In genomic region chr4:135970585-135970984, GRCm38 (mm10) we compare ENCODE assay signal across 13 mouse cellular contexts. TPM values are rescaled to one million over a fixed set of nuclear protein-coding genes. Genes with fewer than 3 reads are reported as not detected.
DNase-seq lines count a peak whose midpoint lies in the region; ATAC-seq lines count a peak whose summit lies in the region.
"Had no signal": no experiment of that assay in that cellular context is flagged by ENCODE, and none has a peak within 500 bp of the region (broad histone marks: within the 10 kb centered on the region; RNA-seq: fewer than 3 reads in every experiment).

No protein-coding gene starts in this region.

- H3K27me3 ChIP-seq in intestine, embryonic 15.5 days (replicated peaks) = no peaks in the 10 kb centered on the region
- H3K27me3 ChIP-seq in intestine, embryonic 16.5 days (replicated peaks; ENCODE audit: control insufficient read depth, insufficient read depth, low read length) = no peaks in the 10 kb centered on the region
- no peaks in the 10 kb centered on the region for H3K27me3 ChIP-seq in neural tube, embryonic 12.5 days (replicated peaks)
- H3K27me3 ChIP-seq in neural tube, embryonic 14.5 days (ENCODE audit: control insufficient read depth, insufficient read depth, low read length) = no peaks in the 10 kb centered on the region
- H3K27me3 ChIP-seq: heart, embryonic 12.5 days had no signal

- peaks cover 38% of the 10 kb centered on the region for H3K36me3 ChIP-seq in intestine, embryonic 15.5 days
- H3K36me3 ChIP-seq in intestine, embryonic 16.5 days (ENCODE audit: control insufficient read depth, insufficient read depth, low read length) = peaks cover 21% of the 10 kb centered on the region
- H3K36me3 ChIP-seq in neural tube, embryonic 12.5 days = peaks cover 67% of the 10 kb centered on the region
- H3K36me3 ChIP-seq in neural tube, embryonic 14.5 days (ENCODE audit: control insufficient read depth, insufficient read depth, low read length) = peaks cover 35% of the 10 kb centered on the region

- 87% methylated on average over 11 of the region's 11 CpGs for WGBS in intestine, embryonic 15.5 days
- 90% methylated on average over 11 of the region's 11 CpGs for WGBS in intestine, embryonic 16.5 days
- 94% methylated on average over 11 of the region's 11 CpGs for WGBS in neural tube, embryonic 12.5 days
- 95% methylated on average over 11 of the region's 11 CpGs for WGBS in neural tube, embryonic 14.5 days

- no peak overlapping the region for H3K27ac ChIP-seq in intestine, embryonic 15.5 days
- no peak overlapping the region for H3K27ac ChIP-seq in intestine, embryonic 16.5 days (ENCODE audit: low read length)
- H3K27ac ChIP-seq in neural tube, embryonic 12.5 days = no peak overlapping the region
- no peak overlapping the region for H3K27ac ChIP-seq in neural tube, embryonic 14.5 days (ENCODE audit: low read depth, low read length)
- H3K27ac ChIP-seq: kidney, postnatal 0 days had no signal

- no peaks in the 10 kb centered on the region for H3K9me3 ChIP-seq in intestine, embryonic 15.5 days
- H3K9me3 ChIP-seq in intestine, embryonic 16.5 days (ENCODE audit: control insufficient read depth, low read length) = no peaks in the 10 kb centered on the region
- H3K9me3 ChIP-seq in neural tube, embryonic 12.5 days = no peaks in the 10 kb centered on the region
- H3K9me3 ChIP-seq in neural tube, embryonic 14.5 days (ENCODE audit: control insufficient read depth, low read length) = no peaks in the 10 kb centered on the region
- H3K9me3 ChIP-seq: heart, embryonic 12.5 days had no signal

- no peak overlapping the region for H3K4me2 ChIP-seq in intestine, embryonic 15.5 days (replicated peaks)
- H3K4me2 ChIP-seq in intestine, embryonic 16.5 days (ENCODE audit: low read depth, low read length) = no peak overlapping the region
- peak overlapping the region; percentile 99 for H3K4me2 ChIP-seq in neural tube, embryonic 12.5 days (replicated peaks)
- peak overlapping the region; percentile 9; the same call in 1 of the 2 replicates for H3K4me2 ChIP-seq in neural tube, embryonic 14.5 days (ENCODE audit: low read depth, low read length)

- 0 out of 2 replicates have a peak overlapping the region, but pooled peaks have one; percentile 8 for H3K9ac ChIP-seq in intestine, embryonic 15.5 days
- H3K9ac ChIP-seq in intestine, embryonic 16.5 days (ENCODE audit: low read depth, low read length) = no peak overlapping the region
- H3K9ac ChIP-seq in neural tube, embryonic 12.5 days = no peak overlapping the region
- H3K9ac ChIP-seq in neural tube, embryonic 14.5 days (replicated peaks; ENCODE audit: low read depth, low read length) = no peak overlapping the region

- H3K4me3 ChIP-seq in intestine, embryonic 15.5 days (replicated peaks) = no peak overlapping the region
- no peak overlapping the region for H3K4me3 ChIP-seq in intestine, embryonic 16.5 days (ENCODE audit: low read length)
- H3K4me3 ChIP-seq in neural tube, embryonic 12.5 days = no peak overlapping the region
- H3K4me3 ChIP-seq in neural tube, embryonic 14.5 days (ENCODE audit: low read depth, low read length) = no peak overlapping the region
- H3K4me3 ChIP-seq: heart, embryonic 12.5 days had no signal

- peak; percentile 27 for DNase-seq in cerebellum, adult 11-12 months
- DNase-seq in cerebellum, postnatal 4 days (ENCODE audit: low spot score in 2 of 2) = no peak
- DNase-seq in neural tube, embryonic 10.5 days (ENCODE audit: extremely low spot score, low spot score) = no peak
- DNase-seq: adrenal gland, adult 2 months; cerebellum, postnatal 36 days; gastrocnemius, postnatal 10 days had no signal

- ATAC-seq in intestine, embryonic 15.5 days = no peak
- no peak for ATAC-seq in intestine, embryonic 16.5 days
- ATAC-seq in neural tube, embryonic 12.5 days (ENCODE audit: low FRiP score, low read depth) = no peak
- ATAC-seq in neural tube, embryonic 14.5 days (ENCODE audit: low read depth) = no peak
- ATAC-seq in frontal cortex, adult (ENCODE audit: low TSS enrichment) = no peak

- H3K4me1 ChIP-seq in intestine, embryonic 15.5 days (replicated peaks) = peaks cover 27% of the 10 kb centered on the region
- H3K4me1 ChIP-seq in intestine, embryonic 16.5 days (ENCODE audit: control insufficient read depth, insufficient read depth, low read length) = peaks cover 18% of the 10 kb centered on the region
- H3K4me1 ChIP-seq in neural tube, embryonic 12.5 days = peaks cover 22% of the 10 kb centered on the region
- H3K4me1 ChIP-seq in neural tube, embryonic 14.5 days (ENCODE audit: control insufficient read depth, insufficient read depth, low read length) = peaks cover 9% of the 10 kb centered on the region

RNA-seq across cellular contexts. Expression of gene Lypla2, which starts 1.8 kb away (rescaled TPM):
- polyA plus RNA-seq in intestine, embryonic 15.5 days (2015; fragmentation: Nextera tagmentation; extraction: Ambion mirVana) = 99.4 and 108 TPM in 2 replicates
- 111 and 115 TPM in 2 replicates for polyA plus RNA-seq in intestine, embryonic 16.5 days (2015; fragmentation: Nextera tagmentation; extraction: Ambion mirVana)
- polyA plus RNA-seq in neural tube, embryonic 12.5 days (2016; fragmentation: Nextera tagmentation; extraction: Ambion mirVana) = 189 and 194 TPM in 2 replicates
- polyA plus RNA-seq in neural tube, embryonic 14.5 days (2014; fragmentation: Nextera tagmentation; extraction: Ambion mirVana) = 197 and 210 TPM in 2 replicates

RNA-seq across cellular contexts. Expression of gene Gale, which starts 7.1 kb away (rescaled TPM):
- 82.5 and 108 TPM in 2 replicates for polyA plus RNA-seq in intestine, embryonic 15.5 days (2015; fragmentation: Nextera tagmentation; extraction: Ambion mirVana)
- polyA plus RNA-seq in intestine, embryonic 16.5 days (2015; fragmentation: Nextera tagmentation; extraction: Ambion mirVana) = 127 and 130 TPM in 2 replicates
- polyA plus RNA-seq in neural tube, embryonic 12.5 days (2016; fragmentation: Nextera tagmentation; extraction: Ambion mirVana) = 34.8 and 38.9 TPM in 2 replicates
- 35.8 and 44.1 TPM in 2 replicates for polyA plus RNA-seq in neural tube, embryonic 14.5 days (2014; fragmentation: Nextera tagmentation; extraction: Ambion mirVana)

RNA-seq across cellular contexts. Expression of gene Pithd1, which starts 16.5 kb away (rescaled TPM):
- polyA plus RNA-seq in intestine, embryonic 15.5 days (2015; fragmentation: Nextera tagmentation; extraction: Ambion mirVana) = 51.6 TPM in 2 replicates
- polyA plus RNA-seq in intestine, embryonic 16.5 days (2015; fragmentation: Nextera tagmentation; extraction: Ambion mirVana) = 41.3 and 47.2 TPM in 2 replicates
- polyA plus RNA-seq in neural tube, embryonic 12.5 days (2016; fragmentation: Nextera tagmentation; extraction: Ambion mirVana) = 63.2 and 63.3 TPM in 2 replicates
- polyA plus RNA-seq in neural tube, embryonic 14.5 days (2014; fragmentation: Nextera tagmentation; extraction: Ambion mirVana) = 73.3 and 73.6 TPM in 2 replicates

RNA-seq across cellular contexts. Expression of gene Hmgcl, which starts 24.3 kb away (rescaled TPM):
- polyA plus RNA-seq in intestine, embryonic 15.5 days (2015; fragmentation: Nextera tagmentation; extraction: Ambion mirVana) = 105 and 113 TPM in 2 replicates
- polyA plus RNA-seq in intestine, embryonic 16.5 days (2015; fragmentation: Nextera tagmentation; extraction: Ambion mirVana) = 147 and 165 TPM in 2 replicates
- 55.9 and 56.6 TPM in 2 replicates for polyA plus RNA-seq in neural tube, embryonic 12.5 days (2016; fragmentation: Nextera tagmentation; extraction: Ambion mirVana)
- 58.4 and 66.1 TPM in 2 replicates for polyA plus RNA-seq in neural tube, embryonic 14.5 days (2014; fragmentation: Nextera tagmentation; extraction: Ambion mirVana)

RNA-seq across cellular contexts. Expression of gene Fuca1, which starts 50.0 kb away (rescaled TPM):
- 134 and 154 TPM in 2 replicates for polyA plus RNA-seq in intestine, embryonic 15.5 days (2015; fragmentation: Nextera tagmentation; extraction: Ambion mirVana)
- 214 and 254 TPM in 2 replicates for polyA plus RNA-seq in intestine, embryonic 16.5 days (2015; fragmentation: Nextera tagmentation; extraction: Ambion mirVana)
- polyA plus RNA-seq in neural tube, embryonic 12.5 days (2016; fragmentation: Nextera tagmentation; extraction: Ambion mirVana) = 48.2 and 53.6 TPM in 2 replicates
- polyA plus RNA-seq in neural tube, embryonic 14.5 days (2014; fragmentation: Nextera tagmentation; extraction: Ambion mirVana) = 68.6 and 70.6 TPM in 2 replicates

Comparison
In these comparisons a context has a peak if more than half of its experiments do, and no peak if none do; other contexts are left out.
1. H3K4me2 ChIP-seq: peak in neural tube, embryonic 12.5 days (single experiment) and neural tube, embryonic 14.5 days (single experiment); none in intestine, embryonic 15.5 days (single experiment) and intestine, embryonic 16.5 days (single experiment).